Mouse (Mus musculus) forebrain, embryonic 13.5 days (tissue): ENCODE measurements at regions not wholly inside any gene's neighbourhood (a gene's known extent, or its start where the extent isn't known, plus 50 kb on each side); places are given as distances from the start of the nearest gene placed in this dataset.

ENCODE experiments used
- ATAC-seq: fragments of 200-750 bp; cut with Nextera tagmentation; 2 replicates; pipeline ENCODE4 v1.8.0; 2017
- H3K27ac ChIP-seq: fragments of 300-500 bp; sonication (generic); 2 replicates; pipeline ENCODE4 v1.5.1; 2015; ENCODE audit warnings: inconsistent platforms, mild to moderate bottlenecking, moderate library complexity
- H3K27me3 ChIP-seq: fragments of 300-500 bp; sonication (generic); 2 replicates; pipeline ENCODE4 v1.6.1; 2015; ENCODE audit warnings: mild to moderate bottlenecking, inconsistent platforms
- H3K36me3 ChIP-seq: fragments of 300-500 bp; sonication (generic); 2 replicates; pipeline ENCODE4 v1.6.1; 2015; ENCODE audit warnings: mild to moderate bottlenecking, inconsistent platforms; ENCODE audit not compliant: poor library complexity, severe bottlenecking
- H3K4me1 ChIP-seq: fragments of 300-500 bp; sonication (generic); 2 replicates; pipeline ENCODE4 v1.6.1; 2015; ENCODE audit warnings: inconsistent platforms
- H3K4me2 ChIP-seq: fragments of 300-500 bp; sonication (generic); 2 replicates; pipeline ENCODE4 v1.6.1; 2015; ENCODE audit warnings: inconsistent platforms, mild to moderate bottlenecking, moderate library complexity
- H3K4me3 ChIP-seq: fragments of 300-500 bp; sonication (generic); 2 replicates; pipeline ENCODE4 v1.5.1; 2015; ENCODE audit warnings: mild to moderate bottlenecking, inconsistent platforms
- H3K9ac ChIP-seq: fragments of 300-500 bp; sonication (generic); 2 replicates; pipeline ENCODE4 v1.6.1; 2015; ENCODE audit warnings: mild to moderate bottlenecking, inconsistent platforms
- H3K9me3 ChIP-seq: fragments of 300-500 bp; sonication (generic); replicated peaks from 2 replicates; pipeline ENCODE4 v1.6.1; 2016; ENCODE audit warnings: inconsistent platforms
- WGBS: fragments of 180-500 bp; shearing (Covaris S2); methylation state at CpG from one replicate; pipeline ENCODE4 v1.1.7; 2015; 5-methylcytosine and 5-hydroxymethylcytosine counted together

DNA sequence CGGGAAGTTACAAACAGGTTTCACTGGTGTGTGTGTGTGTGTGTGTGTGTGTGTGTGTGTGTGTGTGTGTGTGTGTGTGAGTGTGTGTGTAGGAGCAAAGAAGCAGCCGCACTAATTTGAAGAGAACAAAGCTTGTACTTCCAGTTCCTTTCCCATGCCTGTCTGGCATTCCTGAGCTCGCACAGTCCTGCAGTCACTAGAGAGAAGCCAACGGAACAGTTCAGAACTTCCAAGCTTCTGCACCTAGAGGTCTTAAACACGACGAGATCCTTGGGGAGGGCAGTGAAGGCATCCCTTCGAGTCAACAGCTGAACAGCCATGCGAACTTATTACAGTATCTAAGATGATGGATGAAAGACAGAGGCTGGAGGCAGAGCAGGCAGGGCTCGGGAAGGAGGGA lies 157.4 kb downstream of the Nrip1 start:
- Histone ChIP-seq H3K27me3 (no peaks in the 10 kb centered on the region), H3K4me3 (no peak overlapping the region), H3K4me1 (no peaks in the 10 kb centered on the region), H3K9me3 (no peaks in the 10 kb centered on the region), H3K27ac (no peak overlapping the region), H3K36me3 (no peaks in the 10 kb centered on the region), H3K9ac (no peak overlapping the region), H3K4me2 (no peak overlapping the region)
- ATAC-seq = no peak
- WGBS = 64% methylated on average over 8 of the region's 9 CpGs

DNA sequence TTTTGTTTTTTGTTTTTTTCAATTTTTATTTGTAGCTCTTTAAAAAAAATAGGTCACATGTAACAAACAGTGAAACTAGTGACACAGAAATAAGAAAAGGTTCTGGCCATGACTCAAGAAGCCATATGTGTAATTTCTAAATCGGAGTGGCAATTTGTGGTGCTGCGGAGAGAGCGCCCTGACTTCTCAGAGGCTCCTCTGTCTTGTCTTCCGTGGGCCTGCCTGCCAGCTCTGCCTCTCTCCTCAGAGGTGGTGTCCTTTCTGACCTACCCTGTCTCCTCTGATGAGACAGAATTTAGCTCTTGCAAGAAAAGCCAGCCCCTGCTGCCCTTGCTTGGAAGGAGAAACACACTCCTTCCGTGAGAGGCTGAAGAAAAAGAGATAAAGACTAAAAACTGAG lies 158.1 kb downstream of the Nrip1 start:
- 82% methylated on average over 5 of the region's 5 CpGs for WGBS
- Histone ChIP-seq H3K4me1 (no peaks in the 10 kb centered on the region), H3K27me3 (no peaks in the 10 kb centered on the region), H3K9me3 (no peaks in the 10 kb centered on the region), H3K27ac (no peak overlapping the region), H3K9ac (no peak overlapping the region; the same call in 1 of the 2 replicates), H3K4me3 (no peak overlapping the region), H3K36me3 (no peaks in the 10 kb centered on the region), H3K4me2 (no peak overlapping the region)
- ATAC-seq = no peak

DNA sequence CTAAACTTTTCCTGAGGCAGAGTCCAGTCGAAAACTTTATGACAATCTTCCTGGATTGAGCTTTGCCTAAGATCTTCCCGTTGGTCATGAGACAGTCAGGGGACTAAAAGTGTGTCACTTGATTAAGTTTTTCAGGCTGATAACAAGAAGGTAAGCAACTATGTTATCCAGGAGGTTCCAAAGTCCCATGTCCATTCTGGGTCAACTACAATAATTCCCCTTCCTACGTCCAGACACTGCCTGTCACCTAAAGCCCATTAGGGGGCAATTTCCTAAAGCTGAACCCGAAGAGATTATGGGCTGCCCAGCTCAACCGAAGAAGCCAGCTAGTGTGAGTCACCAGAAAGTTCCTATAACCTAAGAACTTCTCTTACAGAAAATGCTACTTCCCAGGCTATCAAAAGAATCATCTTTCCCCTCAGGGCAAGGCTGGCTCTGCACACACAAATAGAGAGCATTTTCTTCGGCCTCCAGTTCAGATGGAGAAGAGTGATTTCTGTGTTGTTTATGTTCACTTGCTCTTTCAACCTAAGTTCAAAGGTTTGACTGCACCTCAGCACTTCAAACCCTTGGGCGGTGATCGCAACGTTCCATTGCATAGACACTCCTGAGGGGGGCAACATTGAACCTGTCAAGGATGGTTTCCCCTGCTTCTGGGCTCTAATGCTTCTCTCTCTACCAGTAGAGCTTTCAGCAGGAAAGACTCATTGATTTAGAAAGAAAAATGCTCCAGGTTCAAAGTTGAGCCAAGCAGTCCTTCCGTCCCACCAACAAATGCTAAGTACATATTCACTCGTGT lies 171.7 kb downstream of the Nrip1 start:
- Histone ChIP-seq H3K4me1 (no peaks in the 10 kb centered on the region), H3K36me3 (no peaks in the 10 kb centered on the region), H3K4me3 (no peak overlapping the region), H3K27me3 (no peaks in the 10 kb centered on the region), H3K27ac (no peak overlapping the region), H3K9ac (no peak overlapping the region), H3K9me3 (peaks cover 4% of the 10 kb centered on the region; the same call in 1 of the 2 replicates), H3K4me2 (no peak overlapping the region)
- 0 out of 2 replicates have a peak, but pooled peaks have one; percentile 27 for ATAC-seq
- WGBS = 71% methylated on average over 11 of the region's 11 CpGs

DNA sequence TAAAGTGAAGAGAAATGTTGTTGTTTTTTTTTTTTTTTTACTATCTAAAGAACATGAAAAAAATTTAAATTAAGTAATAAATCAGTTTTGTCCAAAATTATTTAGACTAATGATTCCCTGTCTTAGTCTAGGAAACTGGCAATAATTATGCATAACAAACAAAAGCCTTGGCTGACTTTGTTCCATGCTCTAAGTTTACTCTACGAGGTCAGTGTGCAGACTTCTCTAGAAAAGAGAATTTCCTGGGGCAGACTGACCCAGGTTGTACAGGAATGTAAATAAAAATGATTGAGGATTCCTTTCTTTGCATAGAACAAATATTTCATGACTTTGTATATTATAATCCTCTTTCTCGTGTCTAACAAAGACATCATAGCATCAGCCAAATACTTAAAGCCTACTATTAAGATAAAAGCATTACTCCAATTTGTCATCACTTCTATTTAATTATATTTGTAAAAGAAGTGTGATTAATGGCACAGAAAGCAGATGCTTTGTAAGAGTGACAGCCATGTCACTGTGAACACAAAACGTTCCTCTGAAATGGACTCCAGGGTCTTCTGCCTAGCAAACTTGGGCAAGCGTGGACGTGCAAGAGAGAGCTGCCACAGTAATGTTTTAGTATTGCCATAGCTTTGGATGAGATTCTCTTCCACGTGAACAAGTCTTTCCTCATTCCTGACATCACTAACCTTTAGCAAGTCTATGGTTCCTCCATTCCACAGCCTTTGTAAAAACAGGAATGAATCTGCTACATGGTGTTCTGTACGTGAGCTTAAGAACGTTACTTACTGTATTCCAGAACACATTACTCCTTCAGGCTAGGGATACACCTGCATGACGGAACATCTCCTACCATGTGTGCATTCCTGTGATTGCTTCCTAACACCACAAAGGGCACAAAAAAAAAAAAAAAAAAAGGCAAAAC lies 172.6 kb downstream of the Nrip1 start:
- Histone ChIP-seq H3K4me3 (no peak overlapping the region), H3K4me2 (no peak overlapping the region), H3K27ac (no peak overlapping the region), H3K4me1 (no peaks in the 10 kb centered on the region), H3K9me3 (peaks cover 5% of the 10 kb centered on the region; the same call in 1 of the 2 replicates), H3K36me3 (no peaks in the 10 kb centered on the region), H3K27me3 (no peaks in the 10 kb centered on the region), H3K9ac (no peak overlapping the region)
- WGBS = 82% methylated on average over 9 of the region's 9 CpGs
- ATAC-seq = no peak

DNA sequence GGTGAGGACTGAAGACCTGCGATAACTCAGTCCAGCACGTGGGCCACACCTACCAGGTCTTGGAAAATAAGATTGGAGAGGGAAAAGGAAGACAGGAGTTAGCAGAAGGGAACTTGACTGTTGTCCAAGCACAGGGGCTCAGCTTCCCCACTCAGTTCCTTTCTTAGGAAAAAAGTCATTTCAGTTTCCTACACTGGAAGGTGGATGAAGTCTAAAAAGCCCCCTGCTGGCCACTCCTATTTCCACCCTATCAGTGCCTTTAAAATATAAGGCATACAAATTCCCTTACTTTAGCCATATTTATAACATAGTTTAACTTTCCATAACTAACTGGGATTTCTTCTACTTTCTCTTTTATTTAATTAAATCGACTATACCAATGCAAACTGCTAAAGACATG lies 173.4 kb downstream of the Nrip1 start:
- H3K4me3 ChIP-seq = no peak overlapping the region
- H3K27ac ChIP-seq = no peak overlapping the region
- no peak for ATAC-seq
- no peaks in the 10 kb centered on the region for H3K36me3 ChIP-seq
- no peak overlapping the region for H3K9ac ChIP-seq
- 77% methylated on average over 3 of the region's 3 CpGs for WGBS
- no peaks in the 10 kb centered on the region for H3K4me1 ChIP-seq
- no peak overlapping the region for H3K4me2 ChIP-seq
- H3K27me3 ChIP-seq = no peaks in the 10 kb centered on the region
- H3K9me3 ChIP-seq = peaks cover 5% of the 10 kb centered on the region; the same call in 1 of the 2 replicates

DNA sequence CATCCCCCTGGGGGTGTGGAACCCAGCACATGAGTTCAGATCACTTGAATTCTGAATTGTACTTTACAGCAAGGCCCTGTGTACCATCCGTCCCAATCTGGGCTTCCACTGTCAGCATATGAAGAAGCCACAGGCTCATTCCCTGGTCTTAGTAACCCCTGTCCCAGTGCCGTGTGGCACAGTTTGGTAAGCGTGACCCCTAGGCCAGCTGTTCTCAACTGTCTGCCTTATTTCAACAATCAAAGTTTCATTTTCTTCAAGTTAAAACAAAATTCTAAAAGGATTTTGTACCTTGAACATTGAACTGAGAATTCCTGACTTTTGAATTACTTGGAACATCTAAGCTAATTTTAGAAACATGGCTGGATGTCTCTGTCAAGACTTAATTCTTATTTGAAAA lies 174.6 kb downstream of the Nrip1 start:
- ATAC-seq = no peak
- WGBS = 90% methylated on average over 3 of the region's 3 CpGs
- no peak overlapping the region for H3K27ac ChIP-seq

DNA sequence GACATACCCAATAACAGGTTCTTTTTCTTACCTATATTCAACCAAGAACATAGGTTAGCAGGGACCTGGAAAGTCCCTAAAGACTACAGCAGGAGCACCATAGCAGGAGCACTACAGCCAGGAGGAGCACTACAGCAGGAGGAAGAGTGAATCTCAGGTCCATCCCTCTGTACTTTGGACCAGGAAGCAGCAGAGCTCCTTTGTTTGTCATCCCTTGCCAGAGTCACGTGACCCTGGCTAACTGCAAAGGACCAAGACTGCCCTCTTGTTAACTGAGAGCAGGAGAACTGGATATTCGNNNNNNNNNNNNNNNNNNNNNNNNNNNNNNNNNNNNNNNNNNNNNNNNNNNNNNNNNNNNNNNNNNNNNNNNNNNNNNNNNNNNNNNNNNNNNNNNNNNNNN lies 172.2 kb upstream of the Samsn1 start:
- peaks cover 5% of the 10 kb centered on the region; the same call in 1 of the 2 replicates for H3K9me3 ChIP-seq
- no peak overlapping the region for H3K4me3 ChIP-seq
- H3K4me2 ChIP-seq = no peak overlapping the region
- no peak overlapping the region for H3K27ac ChIP-seq
- 71% methylated on average over 2 of the region's 2 CpGs for WGBS
- no peaks in the 10 kb centered on the region for H3K36me3 ChIP-seq
- H3K27me3 ChIP-seq = no peaks in the 10 kb centered on the region
- no peak for ATAC-seq
- no peak overlapping the region for H3K9ac ChIP-seq
- no peaks in the 10 kb centered on the region for H3K4me1 ChIP-seq

More for the DNA sequence above, 174.6 kb downstream of the Nrip1 start:
- no peak overlapping the region for H3K4me2 ChIP-seq
- H3K9me3 ChIP-seq = peaks cover 5% of the 10 kb centered on the region; the same call in 1 of the 2 replicates
- H3K27me3 ChIP-seq = no peaks in the 10 kb centered on the region
- H3K4me1 ChIP-seq = no peaks in the 10 kb centered on the region
- H3K36me3 ChIP-seq = no peaks in the 10 kb centered on the region
- H3K4me3 ChIP-seq = no peak overlapping the region
- H3K9ac ChIP-seq = no peak overlapping the region

DNA sequence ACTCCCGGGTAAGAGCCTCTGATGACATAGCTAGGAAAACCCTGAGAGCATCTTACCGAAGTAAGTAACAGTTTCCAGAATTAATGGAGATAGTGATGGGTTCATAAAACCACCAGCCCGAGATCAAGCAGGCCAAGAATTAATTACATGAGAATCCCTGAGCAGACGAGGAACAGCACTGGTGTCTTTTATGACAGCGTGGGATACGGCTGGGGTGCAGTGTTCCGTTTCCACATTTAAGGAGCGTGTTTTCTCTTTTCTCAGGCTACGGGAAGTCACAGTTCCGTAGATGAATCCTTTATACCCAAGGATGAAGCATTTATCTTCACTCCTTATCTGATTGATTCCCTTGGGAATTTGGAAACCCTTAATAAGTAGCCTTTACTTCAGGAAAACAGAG lies 169.1 kb upstream of the Samsn1 start:
- H3K9me3 ChIP-seq = no peaks in the 10 kb centered on the region
- ATAC-seq = no peak
- 95% methylated on average over 10 of the region's 10 CpGs for WGBS
- H3K27ac ChIP-seq = no peak overlapping the region
- H3K9ac ChIP-seq = no peak overlapping the region
- no peaks in the 10 kb centered on the region for H3K27me3 ChIP-seq
- no peak overlapping the region for H3K4me2 ChIP-seq
- H3K4me1 ChIP-seq = no peaks in the 10 kb centered on the region
- no peaks in the 10 kb centered on the region for H3K36me3 ChIP-seq
- H3K4me3 ChIP-seq = no peak overlapping the region

DNA sequence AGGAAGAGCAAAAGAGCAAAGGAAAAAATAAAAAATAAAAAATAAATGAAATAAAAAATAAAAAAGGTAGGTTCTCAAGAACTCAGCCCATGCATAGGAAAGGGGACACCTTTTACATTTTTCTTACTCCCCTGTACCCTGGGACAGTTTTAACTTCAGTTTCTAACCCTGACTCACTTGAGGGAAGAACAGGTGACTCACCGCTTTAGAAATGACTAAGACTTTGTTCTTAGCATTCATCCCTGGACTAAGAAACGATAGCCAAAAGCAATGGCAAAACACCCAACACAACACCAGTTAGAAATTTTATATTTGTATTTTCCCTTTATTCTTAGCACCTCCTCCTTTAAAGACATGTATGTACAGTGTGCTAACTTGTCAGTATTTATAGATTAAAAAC lies 161.5 kb upstream of the Samsn1 start:
- WGBS = 82% methylated on average over 2 of the region's 2 CpGs
- Histone ChIP-seq H3K4me1 (no peaks in the 10 kb centered on the region), H3K4me2 (no peak overlapping the region), H3K27ac (no peak overlapping the region), H3K9ac (no peak overlapping the region), H3K9me3 (no peaks in the 10 kb centered on the region), H3K4me3 (no peak overlapping the region), H3K36me3 (no peaks in the 10 kb centered on the region), H3K27me3 (no peaks in the 10 kb centered on the region)
- no peak for ATAC-seq

DNA sequence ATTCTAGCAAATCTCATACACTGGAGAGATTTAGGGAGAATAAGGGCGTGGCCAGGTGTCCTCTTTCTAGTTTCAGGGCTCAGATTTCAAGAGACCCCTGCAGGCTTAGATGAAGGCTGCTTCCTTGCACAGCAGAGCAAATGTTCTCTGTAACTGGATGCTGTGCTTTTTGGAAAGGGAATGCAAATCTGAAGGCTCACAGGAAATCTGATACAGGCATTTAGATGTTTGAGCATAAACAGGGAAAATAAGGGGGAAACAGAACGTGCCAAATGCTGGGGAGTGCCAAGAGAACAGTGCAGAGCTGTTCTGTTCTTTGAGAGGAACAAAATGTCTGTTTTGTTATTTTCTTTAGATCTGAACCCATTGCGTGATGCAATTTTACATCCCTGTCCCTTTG lies 161.0 kb upstream of the Samsn1 start:
- WGBS = 33% methylated on average over 3 of the region's 3 CpGs

DNA sequence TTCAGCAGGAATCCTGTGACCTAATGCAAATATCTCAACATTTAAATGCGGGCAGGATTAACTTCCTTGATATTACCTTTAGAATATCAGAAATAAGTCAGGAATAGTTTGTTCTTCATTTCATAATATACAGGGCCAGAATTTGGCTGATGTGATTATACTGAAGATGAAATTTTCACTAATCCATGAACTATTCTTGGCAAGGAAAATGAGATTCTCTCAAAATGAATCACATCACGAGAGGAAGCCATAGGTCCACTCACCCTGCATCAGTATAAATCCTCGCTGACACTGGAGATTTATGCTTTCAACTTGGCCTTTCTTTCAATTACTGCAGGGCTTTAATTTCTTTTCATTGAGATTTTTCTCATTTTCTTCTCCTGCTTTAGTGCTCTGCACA lies 159.5 kb upstream of the Samsn1 start:
- no peak for ATAC-seq
- Histone ChIP-seq H3K27me3 (no peaks in the 10 kb centered on the region), H3K9me3 (no peaks in the 10 kb centered on the region), H3K4me1 (no peaks in the 10 kb centered on the region), H3K27ac (no peak overlapping the region), H3K4me3 (no peak overlapping the region), H3K36me3 (no peaks in the 10 kb centered on the region), H3K4me2 (no peak overlapping the region), H3K9ac (no peak overlapping the region)
- 86% methylated on average over 3 of the region's 3 CpGs for WGBS

More for the DNA sequence above, 161.0 kb upstream of the Samsn1 start:
- no peaks in the 10 kb centered on the region for H3K4me1 ChIP-seq
- no peaks in the 10 kb centered on the region for H3K36me3 ChIP-seq
- no peaks in the 10 kb centered on the region for H3K27me3 ChIP-seq
- H3K9me3 ChIP-seq = no peaks in the 10 kb centered on the region
- ATAC-seq = no peak
- no peak overlapping the region for H3K27ac ChIP-seq
- H3K4me3 ChIP-seq = no peak overlapping the region
- no peak overlapping the region for H3K4me2 ChIP-seq
- H3K9ac ChIP-seq = no peak overlapping the region

DNA sequence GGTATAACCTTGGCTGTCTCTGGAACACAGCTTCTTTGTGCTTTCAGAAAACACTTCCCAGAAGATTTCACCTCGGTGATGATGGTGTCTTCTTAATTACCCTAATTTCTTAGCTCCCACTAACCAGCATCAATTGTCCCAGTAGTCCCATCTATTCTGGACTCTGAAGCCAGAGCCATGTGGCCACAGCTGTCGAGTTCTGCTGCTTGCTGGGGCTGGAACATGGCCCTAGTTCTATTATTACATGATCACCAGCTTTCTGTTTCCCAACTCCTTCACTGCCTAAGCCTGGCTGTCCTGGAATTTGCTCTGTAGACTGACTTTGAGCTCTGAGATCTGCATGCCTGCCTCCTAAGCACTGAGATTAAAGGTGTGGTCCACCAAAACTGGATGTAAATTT lies 145.6 kb upstream of the Samsn1 start:
- no peak overlapping the region for H3K4me2 ChIP-seq
- no peak overlapping the region for H3K9ac ChIP-seq
- H3K4me1 ChIP-seq = no peaks in the 10 kb centered on the region
- no peaks in the 10 kb centered on the region for H3K36me3 ChIP-seq
- no peaks in the 10 kb centered on the region for H3K27me3 ChIP-seq
- no peak overlapping the region for H3K27ac ChIP-seq
- H3K4me3 ChIP-seq = no peak overlapping the region
- WGBS = 68% methylated on average over 2 of the region's 2 CpGs
- no peak for ATAC-seq
- no peaks in the 10 kb centered on the region for H3K9me3 ChIP-seq
